Mouse (Mus musculus) lung, adult 2 months (tissue): ENCODE results near the gene Olfr524.

ENCODE experiments used
- CTCF ChIP-seq: fragments of 200-500 bp; IDR thresholded peaks from 2 replicates; pipeline ENCODE4 v1.5.1; 2011; ENCODE audit warnings: mild to moderate bottlenecking, low read length, control low read depth; ENCODE audit not compliant: insufficient read depth
- POLR2A ChIP-seq: fragments of 200-500 bp; IDR thresholded peaks from 2 replicates; pipeline ENCODE4 v1.6.1; 2011; ENCODE audit warnings: low read depth, mild to moderate bottlenecking, control low read depth, low read length, borderline replicate concordance; ENCODE audit errors: extremely low read depth

- no peak for TF ChIP-seq CTCF
- TF ChIP-seq POLR2A = no peak
These were observed 32.8 kb downstream of the Olfr524 start, which contains the start of gene Olfr523 for GRCm38 (mm10) chr7:140172936-140173335.
